Mouse (Mus musculus): ENCODE measurements at regions not wholly inside any gene's neighbourhood (a gene's known extent, or its start where the extent isn't known, plus 50 kb on each side); places are given as distances from the start of the nearest gene placed in this dataset.
"Not testable (repeated sequence)": the region's sequence is repeated elsewhere in the genome, so short reads cannot be mapped to it uniquely, and the experiment has no call there.

DNA sequence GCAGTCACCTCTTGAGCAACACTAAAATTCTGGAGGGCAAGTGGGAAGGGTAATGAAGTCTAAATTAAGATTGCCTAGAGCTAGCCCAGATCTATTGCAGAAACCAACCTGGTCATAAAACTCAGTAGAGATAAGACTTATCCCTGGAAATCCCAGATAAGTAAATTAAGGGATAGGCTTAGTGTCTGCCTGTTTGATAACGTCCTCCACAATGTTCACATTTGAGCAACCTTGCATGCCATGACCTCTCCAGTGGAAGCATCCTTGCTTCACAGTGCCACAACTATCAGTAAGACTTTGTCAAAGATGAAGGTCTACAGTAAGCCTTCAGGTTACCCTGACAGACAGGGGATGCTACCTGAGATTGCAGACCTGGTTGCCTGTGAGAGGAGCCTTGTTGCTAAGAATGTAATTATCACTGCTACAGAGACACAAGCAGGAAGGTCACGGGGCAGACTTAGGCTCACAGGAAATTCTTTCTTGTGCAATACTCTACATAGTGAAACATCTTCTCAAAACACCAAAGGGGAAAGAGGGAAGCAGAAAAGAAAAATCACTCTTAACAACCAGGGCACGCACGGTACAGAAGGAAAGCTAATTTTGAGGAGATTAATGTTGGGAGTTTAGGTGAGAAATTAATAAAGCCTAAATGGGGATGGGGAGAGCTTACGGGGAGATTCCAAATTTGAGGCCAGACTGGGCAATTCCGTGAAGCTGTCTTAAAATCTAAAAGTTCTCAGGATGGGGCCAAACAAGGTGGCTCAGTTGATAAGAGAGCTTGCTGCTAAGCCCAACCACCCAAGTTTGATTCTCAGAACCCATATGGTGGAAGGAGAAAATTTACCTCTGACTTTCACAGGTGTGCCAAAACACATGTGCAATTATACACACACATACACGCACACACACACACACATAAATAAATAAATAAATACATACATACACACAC, 56.9 kb upstream of the Prdm9 start:
- Histone ChIP-seq H3K36me3 (no peaks in the 10 kb centered on the region), H3K9me3 (no peaks in the 10 kb centered on the region), H3K4me1 (no peaks in the 10 kb centered on the region), H3K27me3 (no peaks in the 10 kb centered on the region), H3K4me2 (replicated peaks) (no peak overlapping the region), H3K4me3 (no peak overlapping the region), H3K27ac (no peak overlapping the region), H3K9ac (no peak overlapping the region)
- 80% methylated on average over 7 of the region's 7 CpGs for WGBS
- ATAC-seq (ENCODE audit: insufficient number of reproducible peaks, insufficient read depth, low FRiP score, low TSS enrichment): no peak

DNA sequence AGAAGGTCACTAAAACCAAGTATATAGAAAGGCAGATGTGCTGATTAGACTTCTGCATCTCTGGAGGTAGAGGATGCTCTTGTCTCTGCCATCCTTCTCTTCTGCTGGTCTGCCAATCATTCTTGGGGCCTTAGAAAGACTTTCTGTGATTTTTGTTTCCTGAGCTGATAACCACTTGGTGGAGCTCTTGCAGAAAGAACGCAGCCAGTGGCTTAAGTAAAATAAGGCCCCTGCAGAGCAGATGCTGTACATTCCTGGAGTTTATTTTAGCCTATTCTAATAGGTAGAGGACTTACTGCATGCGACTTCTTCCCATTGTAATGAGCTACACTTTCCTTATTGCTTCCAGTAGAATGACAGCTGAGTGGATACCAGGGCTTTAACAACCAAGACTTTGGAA, 58.8 kb upstream of the Prdm9 start:
- ATAC-seq (ENCODE audit: insufficient number of reproducible peaks, insufficient read depth, low FRiP score, low TSS enrichment): no peak
- no peak overlapping the region for H3K4me2 ChIP-seq (replicated peaks)
- H3K9ac ChIP-seq: no peak overlapping the region
- no peaks in the 10 kb centered on the region for H3K9me3 ChIP-seq
- no peak overlapping the region for H3K4me3 ChIP-seq
- WGBS: 5% methylated on average over 2 of the region's 2 CpGs
- no peaks in the 10 kb centered on the region for H3K4me1 ChIP-seq
- no peak overlapping the region for H3K27ac ChIP-seq
- no peaks in the 10 kb centered on the region for H3K36me3 ChIP-seq
- no peaks in the 10 kb centered on the region for H3K27me3 ChIP-seq

DNA sequence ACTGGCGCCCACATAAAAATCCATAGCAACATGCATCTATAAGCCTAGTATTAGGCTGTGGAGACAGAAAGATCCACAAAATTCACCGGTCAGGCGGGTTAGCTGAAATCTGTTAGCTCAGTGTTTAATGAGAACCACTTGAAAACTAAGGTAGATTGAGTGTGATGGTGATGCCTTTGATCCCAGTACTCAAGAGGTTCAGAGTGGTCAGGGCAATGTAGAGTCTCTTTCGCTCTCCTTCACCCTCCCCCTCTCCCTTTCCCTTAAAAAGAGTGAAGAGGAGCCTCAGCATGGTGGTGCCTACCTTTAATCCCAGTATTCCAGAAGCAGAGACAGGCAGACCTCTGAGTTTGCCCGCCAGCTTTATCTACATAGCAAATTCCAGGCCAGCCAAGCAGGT, 66.6 kb upstream of the Prdm9 start:
- no peaks in the 10 kb centered on the region for H3K4me1 ChIP-seq
- H3K9ac ChIP-seq: no peak overlapping the region
- no peaks in the 10 kb centered on the region for H3K36me3 ChIP-seq
- no peaks in the 10 kb centered on the region for H3K27me3 ChIP-seq
- peak overlapping the region; percentile 51 for H3K4me2 ChIP-seq (replicated peaks)
- no peak overlapping the region for H3K4me3 ChIP-seq
- H3K27ac ChIP-seq: no peak overlapping the region
- 65% methylated on average over 5 of the region's 5 CpGs for whole genome bisulfite sequencing
- H3K9me3 ChIP-seq: 0 out of 2 replicates have a peak, but pooled peaks cover 6% of the 10 kb centered on the region
- ATAC-seq (ENCODE audit: insufficient number of reproducible peaks, insufficient read depth, low FRiP score, low TSS enrichment): no peak

DNA sequence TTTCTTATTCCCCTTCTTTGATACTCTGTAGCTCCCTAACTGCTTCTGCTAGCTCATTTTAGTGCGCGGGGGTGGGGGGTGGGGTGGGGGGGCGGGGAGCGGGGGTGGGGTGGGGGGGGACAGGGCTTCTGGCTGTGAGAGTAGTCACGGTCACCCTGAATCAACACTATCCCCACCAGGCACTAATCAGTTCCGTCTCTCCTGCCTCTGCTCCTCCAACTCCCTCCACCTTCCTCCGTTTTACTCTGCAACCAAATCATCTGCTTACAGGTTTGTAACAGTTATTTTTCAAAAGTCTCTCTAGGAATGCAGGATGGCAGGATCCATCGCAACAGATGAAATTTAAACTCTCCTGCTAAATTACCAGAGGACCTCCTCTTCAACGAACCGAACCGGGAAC, 67.5 kb upstream of the Prdm9 start:
- H3K9me3 ChIP-seq: 0 out of 2 replicates have a peak, but pooled peaks cover 6% of the 10 kb centered on the region
- no peaks in the 10 kb centered on the region for H3K4me1 ChIP-seq
- no peak for ATAC-seq (ENCODE audit: insufficient number of reproducible peaks, insufficient read depth, low FRiP score, low TSS enrichment)
- no peaks in the 10 kb centered on the region for H3K36me3 ChIP-seq
- H3K4me3 ChIP-seq: peak overlapping the region; percentile 27
- peak overlapping the region; percentile 51 for H3K4me2 ChIP-seq (replicated peaks)
- H3K27me3 ChIP-seq: no peaks in the 10 kb centered on the region
- 10% methylated on average over 11 of the region's 11 CpGs for WGBS
- peak overlapping the region; percentile 19; the same call in 1 of the 2 replicates for H3K9ac ChIP-seq
- H3K27ac ChIP-seq: no peak overlapping the region

DNA sequence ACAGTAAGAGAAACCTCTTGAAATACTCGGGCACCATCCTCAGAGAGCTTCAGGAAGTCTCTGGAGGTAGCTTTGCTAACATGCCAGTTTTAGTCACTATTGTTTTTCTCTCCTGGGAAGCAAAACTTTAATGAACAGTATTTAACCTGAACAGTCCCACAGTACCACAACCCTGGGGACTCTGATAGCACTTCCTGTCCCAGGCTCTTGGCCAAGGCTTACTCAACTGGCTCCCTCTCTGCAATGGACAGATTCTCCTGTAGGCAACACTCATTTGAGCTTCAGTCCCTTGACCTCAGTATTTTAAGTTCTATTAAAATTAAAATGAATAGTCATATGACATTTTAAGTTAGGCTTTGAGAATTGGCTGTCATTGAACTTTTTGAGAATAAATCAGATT, 67.9 kb upstream of the Prdm9 start:
- no peak overlapping the region for H3K9ac ChIP-seq
- 0 out of 2 replicates have a peak, but pooled peaks cover 6% of the 10 kb centered on the region for H3K9me3 ChIP-seq
- no peaks in the 10 kb centered on the region for H3K36me3 ChIP-seq
- ATAC-seq (ENCODE audit: insufficient number of reproducible peaks, insufficient read depth, low FRiP score, low TSS enrichment): no peak
- no peaks in the 10 kb centered on the region for H3K27me3 ChIP-seq
- peak overlapping the region; percentile 51; the same call in 1 of the 2 replicates for H3K4me2 ChIP-seq (replicated peaks)
- WGBS: 23% methylated on average over 1 of the region's 1 CpGs
- no peak overlapping the region for H3K4me3 ChIP-seq
- no peaks in the 10 kb centered on the region for H3K4me1 ChIP-seq
- no peak overlapping the region for H3K27ac ChIP-seq

DNA sequence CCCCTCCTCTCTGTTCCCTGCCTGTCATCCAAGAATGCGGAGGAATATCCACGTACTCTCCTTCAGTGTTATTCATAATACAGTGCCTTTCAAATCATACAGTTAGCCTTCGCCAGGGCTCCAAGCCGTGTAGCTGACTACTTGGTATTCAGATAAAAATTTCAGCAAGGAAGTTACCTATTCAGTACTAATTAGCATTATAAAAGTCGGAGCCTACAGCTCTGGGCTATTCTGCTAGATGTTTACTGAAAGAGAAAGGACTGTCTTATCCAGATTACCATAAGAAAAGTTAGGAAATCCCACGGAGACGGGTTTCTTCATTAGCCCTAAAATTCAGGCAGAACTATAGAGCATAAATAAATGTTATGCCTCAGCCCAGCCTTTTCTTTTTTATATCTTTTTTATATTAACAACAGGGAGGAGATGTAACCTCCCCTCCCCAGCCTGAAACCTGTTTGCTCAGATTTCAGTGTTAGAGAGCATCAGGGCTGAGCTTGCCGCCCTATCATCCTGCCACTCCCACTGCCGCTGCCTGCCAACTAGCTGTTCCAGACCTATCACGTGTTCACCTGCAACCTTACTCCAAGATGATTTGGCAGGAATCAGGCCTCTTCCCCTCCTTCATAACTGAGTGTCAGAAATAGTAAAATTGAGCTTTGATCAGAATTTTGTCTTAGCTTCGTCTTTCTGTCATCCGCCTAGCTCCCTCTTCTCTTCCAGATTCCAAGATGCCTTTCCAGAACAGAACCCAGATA, 65.5 kb upstream of the Chd1 start:
- H3K4me3 ChIP-seq; H3K4me2 ChIP-seq (replicated peaks); H3K9ac ChIP-seq; ATAC-seq (ENCODE audit: insufficient number of reproducible peaks, insufficient read depth, low FRiP score, low TSS enrichment); H3K4me1 ChIP-seq; H3K9me3 ChIP-seq; H3K27ac ChIP-seq; H3K36me3 ChIP-seq; H3K27me3 ChIP-seq: not testable (repeated sequence)
- 79% methylated on average over 12 of the region's 12 CpGs for WGBS

DNA sequence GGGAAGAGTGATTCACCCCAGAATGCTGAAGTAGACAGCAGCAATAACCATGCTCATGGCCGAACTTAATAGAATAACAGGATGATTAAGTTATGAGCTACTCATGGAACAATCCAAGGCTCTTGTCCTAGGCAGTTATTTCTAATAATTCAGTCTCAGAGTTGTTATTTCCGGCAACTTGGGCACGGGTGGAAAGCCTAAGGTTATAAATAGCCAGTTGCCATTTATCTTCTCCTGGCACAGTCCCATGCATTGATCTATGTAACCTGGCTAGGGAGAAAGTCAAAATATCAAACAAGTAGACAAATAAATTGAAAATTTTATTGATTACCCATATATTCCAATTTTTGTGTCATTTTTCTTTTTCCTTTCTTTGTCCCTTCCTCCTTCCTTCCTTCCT, 64.0 kb upstream of the Chd1 start:
- Histone ChIP-seq H3K4me3 (no peak overlapping the region), H3K4me2 (replicated peaks) (no peak overlapping the region), H3K27ac (no peak overlapping the region), H3K9me3 (no peaks in the 10 kb centered on the region), H3K36me3 (no peaks in the 10 kb centered on the region), H3K9ac (no peak overlapping the region), H3K27me3 (no peaks in the 10 kb centered on the region), H3K4me1 (no peaks in the 10 kb centered on the region)
- ATAC-seq (ENCODE audit: insufficient number of reproducible peaks, insufficient read depth, low FRiP score, low TSS enrichment): no peak
- 92% methylated on average over 3 of the region's 3 CpGs for WGBS

DNA sequence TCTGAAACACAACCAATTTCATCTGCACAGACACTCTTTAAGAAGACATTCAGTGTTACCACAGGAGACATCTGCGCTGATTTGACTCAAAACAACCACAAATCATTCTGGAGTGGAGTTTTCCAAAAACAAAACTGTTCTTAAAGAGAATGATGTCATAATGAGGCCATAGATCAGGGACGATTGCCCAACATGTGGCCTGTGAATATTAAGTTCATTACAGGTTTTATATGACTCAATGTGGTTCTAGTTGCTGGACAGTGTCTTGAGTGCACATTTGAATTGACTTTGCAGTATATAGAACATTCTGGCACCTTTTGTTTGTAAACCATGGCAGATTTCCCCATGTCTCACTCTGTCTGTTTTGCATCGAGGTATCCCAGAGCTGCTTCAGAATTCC, 63.0 kb upstream of the Chd1 start:
- WGBS: 86% methylated on average over 3 of the region's 3 CpGs
- Histone ChIP-seq H3K36me3 (no peaks in the 10 kb centered on the region), H3K4me1 (no peaks in the 10 kb centered on the region), H3K4me2 (replicated peaks) (no peak overlapping the region), H3K9ac (no peak overlapping the region), H3K27ac (no peak overlapping the region), H3K4me3 (no peak overlapping the region), H3K27me3 (no peaks in the 10 kb centered on the region), H3K9me3 (no peaks in the 10 kb centered on the region)
- no peak for ATAC-seq (ENCODE audit: insufficient number of reproducible peaks, insufficient read depth, low FRiP score, low TSS enrichment)

DNA sequence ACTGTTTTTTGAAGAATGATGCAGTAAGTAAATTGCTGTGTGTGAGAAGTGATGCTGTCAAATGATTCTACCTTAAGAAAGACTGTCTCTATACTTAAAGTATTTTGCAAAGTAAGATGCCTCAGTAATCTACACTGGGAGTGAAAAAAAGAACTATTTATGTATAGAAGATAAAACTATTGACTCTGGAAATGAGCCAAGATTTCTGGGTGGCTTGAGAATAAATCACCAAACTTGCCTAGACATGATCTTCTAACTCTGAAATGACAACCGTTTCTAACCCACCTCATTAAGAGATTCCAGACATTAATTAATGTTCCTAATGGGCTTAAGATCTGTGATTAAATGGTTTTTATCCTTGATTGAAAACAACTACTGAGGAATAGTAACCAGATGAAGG, 58.0 kb upstream of the Chd1 start:
- Histone ChIP-seq H3K27me3 (no peaks in the 10 kb centered on the region), H3K9me3 (no peaks in the 10 kb centered on the region), H3K4me2 (replicated peaks) (no peak overlapping the region), H3K4me3 (no peak overlapping the region), H3K27ac (no peak overlapping the region), H3K9ac (no peak overlapping the region), H3K4me1 (no peaks in the 10 kb centered on the region), H3K36me3 (no peaks in the 10 kb centered on the region)
- no peak for ATAC-seq (ENCODE audit: insufficient number of reproducible peaks, insufficient read depth, low FRiP score, low TSS enrichment)
- 30% methylated on average over 1 of the region's 1 CpGs for WGBS

DNA sequence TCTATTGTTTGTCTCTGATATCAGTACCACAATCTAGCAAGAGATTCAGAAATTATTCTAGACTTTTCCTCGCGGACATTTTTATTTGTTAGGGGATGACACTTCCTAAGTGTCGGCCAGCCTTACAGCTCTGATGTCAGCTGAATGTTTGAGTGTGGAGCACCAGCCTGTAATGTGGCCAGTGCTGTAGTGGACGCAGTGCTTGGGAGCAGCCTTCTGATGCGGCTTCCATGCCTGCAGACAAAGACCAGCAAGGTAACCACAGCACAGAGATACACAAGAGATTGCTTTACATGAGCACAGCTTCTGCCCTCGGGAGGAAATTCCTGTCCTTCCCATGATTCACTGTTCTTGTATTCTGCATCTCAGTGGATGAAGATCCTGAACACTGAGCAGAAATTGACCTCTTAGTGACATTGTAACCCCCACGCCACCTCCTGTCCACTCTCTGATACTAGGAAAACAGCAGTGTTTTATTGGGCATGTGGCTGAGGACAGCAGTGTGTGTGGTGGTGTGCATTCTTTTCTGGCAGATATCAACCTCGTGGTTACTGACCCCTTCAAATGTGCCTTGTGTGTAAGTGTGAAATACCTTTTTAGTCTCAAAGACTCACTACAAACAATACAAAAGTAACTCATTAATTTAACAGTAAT, 54.6 kb upstream of the Chd1 start:
- no peaks in the 10 kb centered on the region for H3K4me1 ChIP-seq
- H3K4me2 ChIP-seq (replicated peaks): no peak overlapping the region
- no peaks in the 10 kb centered on the region for H3K27me3 ChIP-seq
- no peak overlapping the region for H3K27ac ChIP-seq
- H3K9me3 ChIP-seq: no peaks in the 10 kb centered on the region
- WGBS: 58% methylated on average over 8 of the region's 8 CpGs
- no peak overlapping the region for H3K9ac ChIP-seq
- no peaks in the 10 kb centered on the region for H3K36me3 ChIP-seq
- ATAC-seq (ENCODE audit: insufficient number of reproducible peaks, insufficient read depth, low FRiP score, low TSS enrichment): no peak
- H3K4me3 ChIP-seq: no peak overlapping the region

DNA sequence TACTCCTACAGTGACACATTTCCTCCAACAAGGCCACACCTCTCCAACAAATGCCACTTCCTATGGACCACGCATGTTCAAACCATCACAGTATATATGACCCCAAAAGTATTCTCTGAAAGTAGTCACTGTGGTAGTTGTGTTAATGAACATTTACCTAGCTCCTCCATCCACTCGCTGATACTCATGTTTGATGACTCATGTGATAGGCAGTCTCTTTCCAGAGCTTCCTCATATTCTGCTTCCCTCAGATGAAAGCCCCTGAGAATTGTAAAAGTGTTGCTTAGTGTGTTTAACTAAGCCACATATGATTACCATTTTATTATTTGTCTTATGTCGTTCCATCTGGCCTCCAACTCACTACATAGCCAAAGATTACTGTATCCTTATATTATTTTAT, 52.9 kb upstream of the Chd1 start:
- Histone ChIP-seq H3K9ac (no peak overlapping the region), H3K27ac (no peak overlapping the region), H3K27me3 (no peaks in the 10 kb centered on the region), H3K4me1 (peaks cover 3% of the 10 kb centered on the region), H3K36me3 (no peaks in the 10 kb centered on the region), H3K4me2 (replicated peaks) (no peak overlapping the region), H3K9me3 (no peaks in the 10 kb centered on the region), H3K4me3 (no peak overlapping the region)
- WGBS: 83% methylated on average over 3 of the region's 3 CpGs
- ATAC-seq (ENCODE audit: insufficient number of reproducible peaks, insufficient read depth, low FRiP score, low TSS enrichment): no peak

Data from embryonic facial prominence, embryonic 12.5 days (tissue).